Mouse (Mus musculus) myocyte (in vitro differentiated cells): ENCODE measurements around the gene Vps13d.

Source experiments
- E2F4 ChIP-seq: IDR thresholded peaks from one replicate; pipeline ENCODE4 v1.6.1; 2011; ENCODE audit warnings: mild to moderate bottlenecking, control low read depth, moderate library complexity; ENCODE audit not compliant: insufficient read depth
- POLR2A ChIP-seq: IDR thresholded peaks from one replicate; pipeline ENCODE4 v1.6.1; 2011; ENCODE audit warnings: low read depth, mild to moderate bottlenecking, control low read depth, moderate library complexity; ENCODE audit not compliant: insufficient read length
- POLR2AphosphoS2 ChIP-seq: IDR thresholded peaks from one replicate; pipeline ENCODE4 v1.6.1; 2011; ENCODE audit warnings: low read depth, control low read depth; ENCODE audit not compliant: insufficient read length

DNA sequence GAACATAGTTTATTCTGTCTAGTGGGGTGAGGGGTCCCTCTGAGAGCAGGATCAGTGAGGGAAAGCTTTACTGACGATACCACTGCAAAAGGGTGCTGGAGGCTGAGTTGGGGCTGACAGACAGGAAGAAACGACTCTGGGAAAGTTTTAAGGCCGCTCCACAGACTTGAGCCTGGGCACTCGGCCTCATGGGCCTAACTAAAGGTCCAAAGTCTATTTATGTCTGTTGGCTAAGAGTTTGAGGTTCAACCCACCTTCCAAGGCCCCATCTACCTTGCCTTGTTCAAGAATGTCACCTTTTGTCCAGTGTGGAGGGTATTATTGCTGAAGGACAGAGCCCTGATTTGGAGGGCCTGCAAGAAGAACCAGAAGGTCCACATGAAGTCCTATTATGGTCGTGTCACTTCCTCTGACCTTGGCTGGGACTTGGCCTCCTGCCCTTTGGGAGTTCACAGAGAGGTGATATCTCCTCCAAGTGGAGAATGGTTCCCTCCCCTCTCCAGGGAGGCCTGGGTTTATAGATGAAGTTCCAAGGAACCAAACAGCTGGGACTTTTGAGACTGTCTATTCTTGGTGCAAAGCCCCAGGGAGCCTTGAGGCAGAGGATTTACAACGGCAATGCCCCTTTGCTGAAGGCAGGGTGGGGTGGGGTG lies 246.9 kb downstream of the Vps13d start:
- TF ChIP-seq POLR2A (no peak), E2F4 (no peak), POLR2AphosphoS2 (no peak)
